Mouse (Mus musculus): Measurements from ENCODE around the gene Adck2. TPM values are rescaled to one million over a fixed set of nuclear protein-coding genes. Genes with fewer than 3 reads are reported as not detected.

The Adck2 gene
- polyA plus RNA-seq, 1 experiment from 2014 or later, result 37.5 TPM

DNA sequence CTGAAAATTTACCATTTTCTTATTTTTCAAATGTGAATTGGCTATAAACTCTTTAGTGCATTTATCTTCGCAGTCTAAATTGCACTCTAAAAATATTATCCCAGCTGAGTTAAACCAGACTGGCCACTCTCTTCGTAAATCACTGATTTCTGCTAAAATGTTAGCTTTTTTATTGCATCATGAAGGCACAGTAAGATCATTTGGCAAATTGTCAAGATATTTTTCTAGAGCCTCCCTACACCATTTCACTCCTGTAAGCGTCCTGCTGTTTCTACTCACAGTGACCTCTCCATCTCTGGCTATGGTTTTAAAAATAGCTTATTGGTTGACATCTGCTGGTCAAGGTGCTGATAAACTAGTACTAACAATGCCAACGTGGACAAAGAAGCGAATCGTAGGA lies 32.4 kb downstream of the Adck2 start:
- peaks cover 54% of the 10 kb centered on the region for H3K36me3 ChIP-seq (replicated peaks; ENCODE audit: control insufficient read depth, insufficient read depth)
- WGBS, result 91% methylated on average over 6 of the region's 6 CpGs
- no peaks in the 10 kb centered on the region for H3K9me3 ChIP-seq (ENCODE audit: control insufficient read depth, low read length)
- no peak overlapping the region for H3K9ac ChIP-seq
- ATAC-seq (ENCODE audit: low FRiP score) (no peak), DNase-seq (ENCODE audit: low spot score) (no peak)
- no peak overlapping the region for H3K4me2 ChIP-seq (replicated peaks)
- H3K4me3 ChIP-seq (replicated peaks; ENCODE audit: low read length), result no peak overlapping the region
- no peaks in the 10 kb centered on the region for H3K4me1 ChIP-seq (replicated peaks; ENCODE audit: control insufficient read depth, insufficient read depth, low read length)
- no peak overlapping the region for H3K27ac ChIP-seq
- no peaks in the 10 kb centered on the region for H3K27me3 ChIP-seq (ENCODE audit: control insufficient read depth, insufficient read depth, low read length)

DNA sequence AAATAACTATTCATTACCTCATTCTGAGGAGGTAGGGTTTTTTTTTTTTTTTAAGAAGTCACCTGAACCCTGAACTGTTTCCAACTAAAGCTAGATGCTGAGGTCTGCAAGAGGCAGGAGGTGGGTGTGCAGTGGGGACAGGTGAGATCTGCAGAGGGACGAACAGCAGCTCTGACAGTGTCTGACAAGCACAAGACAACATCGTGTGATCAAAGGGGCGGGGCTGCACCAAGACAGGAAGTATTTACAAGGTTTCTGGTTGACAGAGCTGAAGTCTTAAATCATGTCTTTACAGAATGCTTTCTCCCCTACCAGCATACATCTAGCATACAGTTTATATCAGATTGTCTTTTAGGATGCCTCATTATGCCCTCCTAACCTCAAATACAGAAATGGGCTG lies 33.2 kb downstream of the Adck2 start:
- peaks cover 54% of the 10 kb centered on the region for H3K36me3 ChIP-seq (replicated peaks; ENCODE audit: control insufficient read depth, insufficient read depth)
- no peaks in the 10 kb centered on the region for H3K27me3 ChIP-seq (ENCODE audit: control insufficient read depth, insufficient read depth, low read length)
- no peak overlapping the region for H3K4me3 ChIP-seq (replicated peaks; ENCODE audit: low read length)
- DNase-seq (ENCODE audit: low spot score) (no peak), ATAC-seq (ENCODE audit: low FRiP score) (no peak)
- no peak overlapping the region for H3K27ac ChIP-seq
- H3K4me2 ChIP-seq (replicated peaks), result no peak overlapping the region
- no peaks in the 10 kb centered on the region for H3K4me1 ChIP-seq (replicated peaks; ENCODE audit: control insufficient read depth, insufficient read depth, low read length)
- H3K9me3 ChIP-seq (ENCODE audit: control insufficient read depth, low read length), result no peaks in the 10 kb centered on the region
- 82% methylated on average over 3 of the region's 3 CpGs for WGBS
- H3K9ac ChIP-seq, result no peak overlapping the region

DNA sequence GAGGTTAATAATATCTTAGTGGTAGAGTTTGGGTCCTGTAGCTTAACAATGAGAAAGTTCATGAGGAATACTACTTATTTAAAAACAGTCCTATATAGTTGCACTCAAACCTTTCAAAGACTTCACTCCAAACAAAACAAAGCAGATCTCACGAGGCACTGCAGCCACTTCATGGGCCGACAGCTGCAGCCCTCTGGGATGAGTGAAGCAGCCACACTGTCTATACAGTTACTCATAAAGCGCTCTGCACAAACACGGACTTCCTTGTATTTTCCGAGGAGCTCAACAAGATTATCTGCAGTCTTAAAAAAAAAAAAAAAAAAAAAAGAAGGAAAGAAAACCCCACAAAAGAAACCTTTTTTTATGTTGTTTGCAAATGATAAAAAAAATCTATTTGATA lies 33.7 kb downstream of the Adck2 start:
- Histone ChIP-seq H3K27me3 (ENCODE audit: control insufficient read depth, insufficient read depth, low read length) (no peaks in the 10 kb centered on the region), H3K9me3 (ENCODE audit: control insufficient read depth, low read length) (no peaks in the 10 kb centered on the region), H3K9ac (no peak overlapping the region), H3K4me1 (replicated peaks; ENCODE audit: control insufficient read depth, insufficient read depth, low read length) (no peaks in the 10 kb centered on the region), H3K4me3 (replicated peaks; ENCODE audit: low read length) (no peak overlapping the region), H3K36me3 (replicated peaks; ENCODE audit: control insufficient read depth, insufficient read depth) (peaks cover 49% of the 10 kb centered on the region), H3K4me2 (replicated peaks) (no peak overlapping the region), H3K27ac (no peak overlapping the region)
- 68% methylated on average over 5 of the region's 5 CpGs for WGBS
- DNase-seq (ENCODE audit: low spot score), result no peak
- ATAC-seq (ENCODE audit: low FRiP score), result no peak

DNA sequence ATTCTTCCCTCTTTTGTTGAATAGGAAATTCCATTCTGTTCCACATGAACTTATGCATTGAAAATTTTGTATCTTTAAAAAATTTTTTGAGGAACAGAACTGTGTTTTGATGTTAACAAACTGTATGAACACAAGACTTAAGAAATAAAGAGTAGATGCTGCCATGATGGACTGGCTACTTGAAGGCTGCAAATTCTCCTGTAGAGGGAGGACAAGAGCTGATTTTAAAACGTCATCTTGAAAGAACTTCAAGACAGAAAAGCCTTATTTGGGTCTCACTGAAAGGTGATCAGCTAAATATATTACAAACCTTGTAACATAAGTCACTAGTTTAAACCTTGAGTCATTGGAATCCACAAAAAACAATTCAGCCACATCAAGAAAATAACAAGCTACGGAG lies 36.5 kb downstream of the Adck2 start:
- Histone ChIP-seq H3K27me3 (ENCODE audit: control insufficient read depth, insufficient read depth, low read length) (no peaks in the 10 kb centered on the region), H3K9ac (no peak overlapping the region), H3K4me2 (replicated peaks) (no peak overlapping the region), H3K4me1 (replicated peaks; ENCODE audit: control insufficient read depth, insufficient read depth, low read length) (no peaks in the 10 kb centered on the region), H3K27ac (no peak overlapping the region), H3K9me3 (ENCODE audit: control insufficient read depth, low read length) (no peaks in the 10 kb centered on the region), H3K36me3 (replicated peaks; ENCODE audit: control insufficient read depth, insufficient read depth) (peaks cover 55% of the 10 kb centered on the region), H3K4me3 (replicated peaks; ENCODE audit: low read length) (no peak overlapping the region)
- no peak for ATAC-seq (ENCODE audit: low FRiP score)
- DNase-seq (ENCODE audit: low spot score), result no peak
- WGBS, result 77% methylated on average over 2 of the region's 2 CpGs

DNA sequence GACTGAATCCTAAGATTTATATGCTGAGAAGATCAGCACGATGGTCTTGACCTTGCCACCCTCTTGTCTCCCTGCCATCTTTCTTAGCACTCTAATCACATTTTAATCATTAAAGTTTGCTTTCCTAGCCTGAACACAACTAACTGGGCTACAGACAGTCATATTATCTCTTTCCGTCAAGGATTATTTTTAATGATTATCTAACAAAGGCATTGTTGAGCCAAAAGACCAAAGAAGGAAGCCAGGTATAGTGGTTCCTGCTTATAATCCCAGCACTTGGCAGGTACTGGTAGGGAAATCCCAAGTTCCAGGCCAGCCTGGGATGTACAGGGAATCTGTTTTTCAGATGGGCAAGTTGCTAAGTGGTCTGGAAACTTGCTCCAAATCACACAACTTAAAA lies 37.6 kb downstream of the Adck2 start:
- H3K9me3 ChIP-seq (ENCODE audit: control insufficient read depth, low read length), result no peaks in the 10 kb centered on the region
- 89% methylated on average over 2 of the region's 2 CpGs for WGBS

More for the DNA sequence above, 37.6 kb downstream of the Adck2 start:
- no peaks in the 10 kb centered on the region for H3K4me1 ChIP-seq (replicated peaks; ENCODE audit: control insufficient read depth, insufficient read depth, low read length)
- H3K27ac ChIP-seq, result no peak overlapping the region
- DNase-seq (ENCODE audit: low spot score) (no peak), ATAC-seq (ENCODE audit: low FRiP score) (no peak)
- H3K9ac ChIP-seq, result no peak overlapping the region
- no peak overlapping the region for H3K4me3 ChIP-seq (replicated peaks; ENCODE audit: low read length)
- peaks cover 66% of the 10 kb centered on the region for H3K36me3 ChIP-seq (replicated peaks; ENCODE audit: control insufficient read depth, insufficient read depth)
- no peaks in the 10 kb centered on the region for H3K27me3 ChIP-seq (ENCODE audit: control insufficient read depth, insufficient read depth, low read length)
- no peak overlapping the region for H3K4me2 ChIP-seq (replicated peaks)

Other genes starting within 250 kb of the Adck2 start
- gene Slc37a3, start 196.2 kb upstream of the Adck2 start, polyA plus RNA-seq (2014; fragmentation: Nextera tagmentation; extraction: Ambion mirVana), result 62.4 and 63.8 TPM in 2 replicates
- 0.17 and 0.40 TPM in 2 replicates for gene Rab19, start 192.7 kb upstream of the Adck2 start, polyA plus RNA-seq (2014; fragmentation: Nextera tagmentation; extraction: Ambion mirVana)
- 247 and 275 TPM in 2 replicates for gene Mkrn1, start 153.4 kb upstream of the Adck2 start, polyA plus RNA-seq (2014; fragmentation: Nextera tagmentation; extraction: Ambion mirVana)
- gene Dennd2a, start 16.0 kb upstream of the Adck2 start, polyA plus RNA-seq (2014; fragmentation: Nextera tagmentation; extraction: Ambion mirVana), result 19.1 and 21.8 TPM in 2 replicates
- gene Gm42420, start 11.9 kb downstream of the Adck2 start, polyA plus RNA-seq (2014; fragmentation: Nextera tagmentation; extraction: Ambion mirVana), result 1.9 TPM in 1 of 2 replicates, not detected in the other
- gene Ndufb2, start 18.7 kb downstream of the Adck2 start, polyA plus RNA-seq (2014; fragmentation: Nextera tagmentation; extraction: Ambion mirVana), result 525 and 566 TPM in 2 replicates
- 28.0 and 28.3 TPM in 2 replicates for gene Braf, start 151.6 kb downstream of the Adck2 start, polyA plus RNA-seq (2014; fragmentation: Nextera tagmentation; extraction: Ambion mirVana)
- gene Mrps33, start 237.1 kb downstream of the Adck2 start, polyA plus RNA-seq (2014; fragmentation: Nextera tagmentation; extraction: Ambion mirVana), result 169 and 225 TPM in 2 replicates

Measured in hindbrain, embryonic 14.5 days (tissue).